Mouse (Mus musculus) CH12.LX (cell line): ENCODE measurements at regions not wholly inside any gene's neighbourhood (a gene's known extent, or its start where the extent isn't known, plus 50 kb on each side); places are given as distances from the start of the nearest gene placed in this dataset.

ENCODE experiments used
- DNase-seq: peaks from one replicate; pipeline ENCODE4 v3.0.0-alpha.2; 2013; ENCODE audit errors: extremely low read depth
- H3K27ac ChIP-seq: 2 replicates; pipeline ENCODE4 v1.5.1; 2012; ENCODE audit warnings: low read depth, mild to moderate bottlenecking, control low read depth, moderate library complexity; ENCODE audit not compliant: insufficient read depth
- H3K27me3 ChIP-seq: replicated peaks from 2 replicates; pipeline ENCODE3; 2012; ENCODE audit warnings: inconsistent platforms
- H3K36me3 ChIP-seq, 2 experiments: replicated peaks in 1 of 2; 2 replicates each; pipeline versions ENCODE3 to v1.6.1; 2012; ENCODE audit warnings: inconsistent platforms in 1 of 2, low read length in 1 of 2, mild to moderate bottlenecking in 1 of 2, mixed read lengths in 1 of 2, moderate library complexity in 1 of 2; ENCODE audit not compliant: control insufficient read depth in 1 of 2, insufficient read depth in 1 of 2
- H3K4me1 ChIP-seq, 2 experiments: 2 replicates each; pipeline ENCODE4 v1.6.1; 2012; ENCODE audit warnings: inconsistent platforms in 1 of 2, moderate library complexity in 1 of 2; ENCODE audit not compliant: insufficient read depth in 2 of 2, control insufficient read depth in 1 of 2
- H3K4me2 ChIP-seq: 2 replicates; pipeline ENCODE4 v1.6.1; 2012; ENCODE audit warnings: low read depth, mild to moderate bottlenecking, control low read depth; ENCODE audit not compliant: poor library complexity, insufficient read depth, severe bottlenecking
- H3K4me3 ChIP-seq, 3 experiments: fragments of 150-350 bp in 1 of 3; sonication (generic) in 1 of 3; replicated peaks in 1 of 3; 2 replicates each; pipeline versions ENCODE3 to v1.5.1; 2011 to 2012; ENCODE audit warnings: low read depth in 2 of 3, low read length in 2 of 3, mild to moderate bottlenecking in 2 of 3, moderate library complexity in 2 of 3, control low read depth in 1 of 3, improper control_type of control experiment in 1 of 3, inconsistent platforms in 1 of 3, mixed read lengths in 1 of 3; ENCODE audit not compliant: poor library complexity in 1 of 3
- H3K79me2 ChIP-seq: replicated peaks from 2 replicates; pipeline ENCODE4 v1.6.1; 2012; ENCODE audit warnings: mild to moderate bottlenecking, moderate library complexity; ENCODE audit not compliant: control insufficient read depth, poor library complexity, insufficient read depth, severe bottlenecking; ENCODE audit errors: extremely low read depth
- H3K9ac ChIP-seq: 2 replicates; pipeline ENCODE4 v1.6.1; 2012; ENCODE audit warnings: low read depth, mild to moderate bottlenecking, control low read depth, moderate library complexity; ENCODE audit not compliant: insufficient read depth
- H3K9me3 ChIP-seq: replicated peaks from 2 replicates; pipeline ENCODE3; 2012; ENCODE audit warnings: low read length, inconsistent platforms, mixed read lengths
- CHD1 ChIP-seq: IDR thresholded peaks from 2 replicates; pipeline ENCODE4 v1.6.1; 2012; ENCODE audit warnings: low read depth, low read length, improper control_type of control experiment, inconsistent platforms
- CHD2 ChIP-seq: IDR thresholded peaks from 2 replicates; pipeline ENCODE4 v1.6.1; 2011; ENCODE audit warnings: low read length, improper control_type of control experiment
- CTCF ChIP-seq, 2 experiments: IDR thresholded peaks in 1 of 2; conservative IDR thresholded peaks in 1 of 2; 2 replicates each; pipeline ENCODE4 v1.5.1; 2011 to 2012; ENCODE audit warnings: low read depth in 2 of 2, low read length in 2 of 2, improper control_type of control experiment in 1 of 2, inconsistent platforms in 1 of 2, mild to moderate bottlenecking in 1 of 2, moderate library complexity in 1 of 2
- E2F4 ChIP-seq: IDR thresholded peaks from 2 replicates; pipeline ENCODE4 v1.6.1; 2011; ENCODE audit warnings: low read depth, low read length, improper control_type of control experiment; ENCODE audit not compliant: insufficient replicate concordance
- ELF1 ChIP-seq: IDR thresholded peaks from 2 replicates; pipeline ENCODE4 v1.6.1; 2014; ENCODE audit warnings: low read depth, mild to moderate bottlenecking, inconsistent platforms, low read length, improper control_type of control experiment
- EP300 ChIP-seq: IDR thresholded peaks from 2 replicates; pipeline ENCODE4 v1.6.1; 2011; ENCODE audit warnings: low read length, improper control_type of control experiment
- ETS1 ChIP-seq: conservative IDR thresholded peaks from 2 replicates; pipeline ENCODE4 v1.6.1; 2012; ENCODE audit warnings: low read depth, mild to moderate bottlenecking, inconsistent platforms, low read length, improper control_type of control experiment, moderate library complexity
- GABPA ChIP-seq: IDR thresholded peaks from 2 replicates; pipeline ENCODE4 v1.6.1; 2012; ENCODE audit warnings: low read depth, low read length, improper control_type of control experiment, inconsistent platforms; ENCODE audit not compliant: insufficient replicate concordance
- IRF4 ChIP-seq: IDR thresholded peaks from 2 replicates; pipeline ENCODE4 v1.6.1; 2014; ENCODE audit warnings: low read depth, mild to moderate bottlenecking, inconsistent platforms, low read length, improper control_type of control experiment
- MAZ ChIP-seq: IDR thresholded peaks from 2 replicates; pipeline ENCODE4 v1.6.1; 2012; ENCODE audit warnings: low read depth, mild to moderate bottlenecking, inconsistent platforms, low read length, improper control_type of control experiment, moderate library complexity
- MXI1 ChIP-seq: IDR thresholded peaks from 2 replicates; pipeline ENCODE4 v1.6.1; 2011; ENCODE audit warnings: mild to moderate bottlenecking, low read depth, low read length, improper control_type of control experiment
- PAX5 ChIP-seq: IDR thresholded peaks from 2 replicates; pipeline ENCODE4 v1.6.1; 2012; ENCODE audit warnings: low read length, inconsistent platforms, mixed read lengths
- RAD21 ChIP-seq: IDR thresholded peaks from 2 replicates; pipeline ENCODE4 v1.6.1; 2011; ENCODE audit warnings: low read depth, mild to moderate bottlenecking, low read length, improper control_type of control experiment, moderate library complexity
- RCOR1 ChIP-seq: conservative IDR thresholded peaks from 2 replicates; pipeline ENCODE4 v1.6.1; 2012; ENCODE audit warnings: low read depth, mild to moderate bottlenecking, inconsistent platforms, low read length, improper control_type of control experiment
- SIN3A ChIP-seq: IDR thresholded peaks from 2 replicates; pipeline ENCODE4 v1.6.1; 2012; ENCODE audit warnings: low read length, improper control_type of control experiment, inconsistent platforms
- SMC3 ChIP-seq: IDR thresholded peaks from 2 replicates; pipeline ENCODE4 v1.6.1; 2011; ENCODE audit warnings: low read depth, low read length, improper control_type of control experiment
- TBP ChIP-seq: conservative IDR thresholded peaks from 2 replicates; pipeline ENCODE4 v1.6.1; 2011; ENCODE audit warnings: low read depth, low read length, improper control_type of control experiment
- TCF12 ChIP-seq: IDR thresholded peaks from 2 replicates; pipeline ENCODE4 v1.6.1; 2014; ENCODE audit warnings: low read depth, mild to moderate bottlenecking, inconsistent platforms, low read length, improper control_type of control experiment
- UBTF ChIP-seq: IDR thresholded peaks from 2 replicates; pipeline ENCODE4 v1.6.1; 2012; ENCODE audit warnings: low read depth, mild to moderate bottlenecking, inconsistent platforms, low read length, improper control_type of control experiment, moderate library complexity
- USF1 ChIP-seq: IDR thresholded peaks from 2 replicates; pipeline ENCODE4 v1.6.1; 2014; ENCODE audit warnings: low read depth, mild to moderate bottlenecking, inconsistent platforms, low read length, improper control_type of control experiment
- USF2 ChIP-seq: conservative IDR thresholded peaks from 2 replicates; pipeline ENCODE4 v1.6.1; 2011; ENCODE audit warnings: low read depth, low read length, improper control_type of control experiment
- ZKSCAN1 ChIP-seq: IDR thresholded peaks from 2 replicates; pipeline ENCODE4 v1.6.1; 2012; ENCODE audit warnings: low read depth, inconsistent platforms, low read length, improper control_type of control experiment, borderline replicate concordance
- ZMIZ1 ChIP-seq: IDR thresholded peaks from 2 replicates; pipeline ENCODE4 v1.6.1; 2012; ENCODE audit warnings: low read depth, mild to moderate bottlenecking, inconsistent platforms, low read length, improper control_type of control experiment
- ZNF384 ChIP-seq: IDR thresholded peaks from 2 replicates; pipeline ENCODE4 v1.6.1; 2012; ENCODE audit warnings: low read depth, low read length, improper control_type of control experiment, inconsistent platforms
- dilution Hi-C: fragments of 300-500 bp; cut with MboI; formaldehyde crosslinking; loops from 2 replicates; pipeline ENCODE4 v1.14.3; 2020; ENCODE audit warnings: low sequenced_read_pairs; ENCODE audit not compliant: extremely low pct_unique_long_range_greater_than_20kb, extremely low pct_ligation_motif_present
- in situ Hi-C: fragments of 300-500 bp; cut with MboI; formaldehyde crosslinking; loops from 3 replicates; pipeline ENCODE4 v1.14.3; 2019; ENCODE audit warnings: low sequenced_read_pairs, low pct_ligation_motif_present, low pct_unique_long_range_greater_than_20kb, mixed read lengths

DNA sequence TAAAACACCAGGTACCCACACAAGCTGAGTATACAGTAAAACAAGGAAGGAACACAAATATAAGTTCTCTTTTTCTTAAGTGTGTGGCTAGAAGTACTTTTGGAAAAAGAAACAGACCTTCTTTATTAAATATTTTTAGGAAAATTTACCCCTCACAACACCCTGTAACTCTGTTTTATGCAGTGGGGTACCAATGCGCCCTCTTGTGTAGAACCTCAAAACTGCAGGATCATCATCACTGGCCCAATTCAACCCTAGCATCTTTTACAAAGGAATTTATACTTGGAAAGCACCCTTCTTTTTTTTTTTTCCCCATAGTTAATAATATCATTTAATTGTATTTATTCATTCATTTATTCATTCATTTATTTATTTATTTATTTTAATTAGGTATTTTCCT is 86.4 kb upstream of the Stx18 start:
- no peak overlapping the region for H3K4me2 ChIP-seq
- peaks cover 32% of the 10 kb centered on the region for H3K27me3 ChIP-seq
- dilution Hi-C loops (no loop called here), in situ Hi-C loops (no loop called here)
- no peak overlapping the region for H3K27ac ChIP-seq
- H3K4me3 ChIP-seq = no peak overlapping the region
- peak; percentile 18 for DNase-seq
- no peaks in the 10 kb centered on the region for H3K36me3 ChIP-seq
- no peaks in the 10 kb centered on the region for H3K9me3 ChIP-seq
- H3K9ac ChIP-seq = no peak overlapping the region
- TF ChIP-seq RAD21 (peak; percentile 49), MXI1 (no peak), CTCF (conservative IDR thresholded peaks at IDR 0.05 in 1 of 2, IDR thresholded peaks at IDR 0.05 in 1 of 2; ENCODE audit: low read depth in 2 of 2, low read length in 2 of 2) (peak; percentile 48 to 69), SIN3A (no peak), ETS1 (no peak), USF2 (no peak), E2F4 (no peak), EP300 (no peak), ZMIZ1 (no peak), UBTF (no peak), SMC3 (peak; percentile 57)
- H3K4me1 ChIP-seq = no peaks in the 10 kb centered on the region
- no peaks in the 10 kb centered on the region for H3K79me2 ChIP-seq

DNA sequence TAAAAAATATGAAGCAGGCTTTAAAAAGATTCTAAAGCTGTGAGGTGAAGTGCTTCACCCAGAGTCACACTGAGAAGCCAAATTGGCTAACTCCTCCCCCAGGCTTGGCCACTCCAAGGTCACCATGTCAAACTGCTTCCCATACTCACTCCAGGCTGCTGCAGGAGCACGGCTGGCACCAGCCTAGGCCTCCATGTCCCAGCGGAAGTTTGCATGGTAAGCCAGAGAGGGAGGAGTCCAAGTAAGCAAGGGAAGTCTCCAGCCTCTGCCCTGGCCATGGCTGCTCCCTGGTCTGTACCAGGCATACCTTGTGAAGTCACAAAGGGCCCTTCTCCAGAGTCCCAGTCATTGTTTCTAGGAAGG is 105.8 kb upstream of the Stx18 start:
- Histone ChIP-seq H3K4me2 (no peak overlapping the region), H3K27me3 (peaks cover 61% of the 10 kb centered on the region), H3K9ac (no peak overlapping the region), H3K4me3 (no peak overlapping the region), H3K79me2 (no peaks in the 10 kb centered on the region), H3K4me1 (peaks cover 0 to 5% of the 10 kb centered on the region in 2 experiments; a peak in 2 of 4 replicates), H3K9me3 (no peaks in the 10 kb centered on the region), H3K27ac (no peak overlapping the region), H3K36me3 (no peaks in the 10 kb centered on the region)
- in situ Hi-C loops = no loop called here
- DNase-seq = no peak
- TF ChIP-seq PAX5 (no peak), CHD1 (no peak), USF1 (no peak), TCF12 (no peak), MAZ (no peak), CHD2 (no peak), TBP (no peak), ELF1 (no peak), GABPA (no peak), RCOR1 (no peak), ZNF384 (no peak), ZKSCAN1 (no peak), EP300 (no peak), USF2 (no peak), IRF4 (no peak), SIN3A (no peak)
- dilution Hi-C loops = no loop called here
